Mouse (Mus musculus) hematopoietic stem cell, adult 5-6 weeks (primary cell): ENCODE data around the gene Dbnl. TPM values are rescaled to one million over a fixed set of nuclear protein-coding genes. Genes with fewer than 3 reads are reported as not detected.
"Not testable (repeated sequence)": the region's sequence is repeated elsewhere in the genome, so short reads cannot be mapped to it uniquely, and the experiment has no call there.

Source experiments
- ATAC-seq, 2 experiments: fragments of 125-278 bp in 1 of 2; replicated peaks in 1 of 2; 2 replicates each; pipeline ENCODE4 v1.8.0; 2016 to 2017; ENCODE audit warnings: inconsistent platforms in 2 of 2, mild to moderate bottlenecking in 2 of 2, moderate number of reproducible peaks in 2 of 2, low read depth in 1 of 2, moderate TSS enrichment in 1 of 2; ENCODE audit not compliant: low FRiP score in 2 of 2, poor library complexity in 2 of 2, severe bottlenecking in 2 of 2, insufficient read depth in 1 of 2, low TSS enrichment in 1 of 2
- total RNA-seq: library from RNA; stranded (forward); fragments of 172-1452, 232-1000 nt; gene quantifications from 2 replicates; pipeline ENCODE4 v1.2.3, GENCODE M21; 2017

The Dbnl gene
- total RNA-seq, 1 experiment from 2014 or later, result 93.2 TPM

DNA sequence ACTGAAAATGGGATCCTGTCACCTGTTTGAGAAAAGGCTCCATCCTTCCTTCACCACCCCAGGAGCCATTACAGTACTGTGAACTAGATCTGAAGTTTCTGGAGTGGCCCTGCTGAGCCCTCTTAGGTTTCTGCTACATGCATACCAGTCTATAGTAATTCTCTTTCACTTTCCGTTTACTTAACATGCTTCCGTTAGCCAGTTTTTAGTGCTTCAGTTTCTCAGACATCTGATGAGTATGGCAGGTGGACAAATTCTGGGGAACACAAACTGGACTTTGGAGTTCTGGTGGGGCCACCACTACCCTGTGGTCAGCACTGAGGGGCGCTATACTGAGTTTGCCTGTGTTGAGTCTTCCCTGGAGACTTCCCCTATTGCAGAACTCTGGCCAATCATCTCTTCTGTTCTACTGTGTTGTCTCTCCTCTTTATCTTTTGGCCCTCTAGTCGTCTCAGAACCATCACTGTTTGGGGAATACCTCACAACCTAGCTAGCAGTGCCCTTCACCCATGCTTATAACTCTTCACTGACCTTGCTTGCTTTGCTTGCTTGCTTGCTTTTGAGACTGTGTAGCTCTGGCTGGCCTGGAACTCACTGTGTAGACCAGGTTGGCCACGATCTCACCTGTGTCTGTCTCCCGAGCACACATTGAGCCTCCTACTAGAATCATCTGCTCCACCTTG lies 924 bp downstream of the Dbnl start:
- peak in 1 of 2 experiments; percentile 11; a peak in 1 of 4 replicates for ATAC-seq

DNA sequence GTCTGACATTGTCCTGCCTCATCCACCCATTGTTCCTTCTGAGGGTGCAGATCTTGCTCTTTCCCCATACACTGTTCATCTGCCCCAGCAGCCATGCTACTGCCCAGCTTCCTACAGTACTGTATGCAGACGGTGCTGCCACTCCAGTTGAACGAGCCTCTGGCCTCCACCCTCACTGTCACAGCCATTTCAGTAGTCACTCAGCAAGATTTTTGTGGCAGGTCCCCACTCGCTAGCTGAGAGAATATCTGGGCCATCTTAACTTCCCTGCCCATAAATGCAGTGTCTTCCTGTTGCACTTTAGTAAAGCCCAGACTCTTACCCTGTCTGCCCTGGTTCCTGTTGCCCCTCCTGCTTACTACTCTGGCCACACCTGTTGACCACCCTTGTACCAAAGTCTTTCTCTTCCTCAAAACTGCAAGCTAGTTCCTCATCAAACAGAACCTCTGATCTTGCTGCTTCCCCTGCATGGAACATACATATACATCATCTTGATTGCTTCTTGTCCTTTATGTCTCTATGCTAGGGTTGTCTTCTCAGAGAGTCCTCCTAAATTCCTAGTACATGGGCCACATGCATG lies 1.6 kb downstream of the Dbnl start:
- ATAC-seq, result peak in 1 of 2 experiments; percentile 9; a peak in 2 of 4 replicates

DNA sequence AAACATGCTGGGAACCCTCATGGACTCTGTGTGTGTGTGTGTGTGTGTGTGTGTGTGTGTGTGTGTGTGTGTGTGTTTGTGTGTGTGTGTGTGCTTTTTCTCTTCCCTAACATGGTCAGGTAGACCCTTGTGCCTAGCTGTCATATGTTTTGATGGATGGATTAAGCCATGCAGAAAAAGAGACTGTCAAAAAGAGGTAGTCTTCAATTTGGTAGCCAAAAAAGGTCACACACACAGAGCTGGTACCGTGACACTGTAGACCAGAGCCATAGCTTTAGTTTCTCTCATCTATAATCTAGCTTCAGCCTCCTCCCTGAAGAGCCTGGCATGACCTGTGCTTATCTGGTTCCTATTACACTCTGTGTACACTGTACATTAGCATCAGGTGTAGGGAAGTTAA lies 2.1 kb downstream of the Dbnl start:
- no peak for ATAC-seq

DNA sequence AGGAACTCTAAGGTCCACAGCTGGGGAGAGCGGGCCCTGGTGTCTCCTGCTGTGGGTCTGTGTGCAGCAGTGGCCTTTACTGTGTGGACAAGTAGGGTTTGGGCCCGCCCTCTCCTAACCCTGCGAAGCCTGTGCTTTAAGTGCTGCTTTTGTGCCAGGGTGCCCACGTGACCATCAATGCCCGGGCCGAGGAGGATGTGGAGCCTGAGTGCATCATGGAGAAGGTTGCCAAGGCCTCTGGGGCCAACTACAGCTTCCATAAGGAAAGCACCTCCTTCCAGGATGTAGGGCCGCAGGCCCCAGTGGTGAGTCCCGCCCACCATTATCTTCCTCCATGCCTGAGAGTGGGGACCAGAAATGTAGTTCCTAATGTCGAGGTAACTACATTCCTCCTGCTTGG lies 7.0 kb downstream of the Dbnl start:
- ATAC-seq, result no peak

DNA sequence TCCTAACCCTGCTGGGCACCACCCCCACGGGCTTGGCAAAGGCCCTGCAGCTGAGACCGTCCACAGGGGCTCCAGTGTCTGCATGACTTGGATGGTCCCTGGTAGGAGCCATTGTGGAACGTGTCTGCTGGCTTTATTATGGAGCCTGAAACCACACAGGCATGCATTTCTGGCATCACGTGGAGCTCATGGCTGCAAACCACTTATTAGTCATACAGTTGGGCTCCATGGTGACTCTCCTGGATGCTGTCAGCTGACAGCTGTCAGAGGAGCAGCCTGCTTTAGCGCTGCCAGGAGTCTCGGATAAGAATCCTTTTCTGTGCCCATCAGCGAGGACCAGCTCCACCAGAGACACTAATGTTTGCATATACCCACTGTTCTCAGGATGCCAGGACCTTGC lies 7.4 kb downstream of the Dbnl start:
- ATAC-seq, result no peak

- no peak for ATAC-seq
Observed at GRCm38 (mm10) chr11:5796939-5797338, 8.7 kb downstream of the Dbnl start.

- ATAC-seq, result no peak
Observed at GRCm38 (mm10) chr11:5797371-5797770, 9.1 kb downstream of the Dbnl start.

- no peak for ATAC-seq
Observed at GRCm38 (mm10) chr11:5797928-5798327, 9.6 kb downstream of the Dbnl start.

DNA sequence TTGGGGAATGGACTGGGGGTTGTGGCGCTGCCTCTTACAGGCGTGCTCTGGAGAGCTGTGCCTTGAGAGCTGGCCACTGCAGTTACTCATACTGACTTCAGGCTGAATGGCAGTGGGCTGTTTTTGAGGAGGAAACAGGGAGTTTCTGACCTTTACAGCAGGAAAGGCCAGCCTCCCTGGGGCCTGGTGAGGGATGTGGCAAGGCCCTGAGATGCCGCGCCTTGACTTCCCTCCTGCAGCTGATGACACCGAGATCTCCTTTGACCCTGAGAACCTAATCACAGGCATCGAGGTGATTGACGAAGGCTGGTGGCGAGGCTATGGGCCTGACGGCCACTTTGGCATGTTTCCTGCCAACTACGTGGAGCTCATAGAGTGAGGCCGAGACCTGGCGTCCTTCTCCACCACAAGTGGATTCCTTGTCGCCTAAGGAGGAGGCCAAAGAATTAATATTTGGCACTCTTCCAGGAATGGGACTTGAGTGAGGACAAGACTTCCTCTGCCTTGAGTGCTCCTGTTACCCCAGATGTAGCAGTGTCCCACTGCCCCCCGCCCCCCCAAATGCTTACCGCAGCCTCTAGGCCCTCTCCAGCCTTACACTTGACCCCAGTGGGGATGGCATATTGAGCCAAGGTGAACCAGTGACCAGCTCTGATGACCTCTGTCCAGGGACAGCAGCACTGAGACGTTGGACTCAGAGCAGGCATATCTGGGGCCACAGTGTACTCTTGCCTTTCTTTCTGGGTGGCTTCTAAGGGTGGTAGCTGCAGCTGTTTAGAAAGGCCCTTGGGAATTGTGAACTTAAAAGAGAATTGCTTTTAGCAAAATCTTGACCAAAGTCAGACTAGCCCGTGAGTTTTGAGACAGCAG lies 11.6 kb downstream of the Dbnl start:
- ATAC-seq, result no peak

- no peak for ATAC-seq
Observed at GRCm38 (mm10) chr11:5801511-5801910, 13.2 kb downstream of the Dbnl start.

- no peak for ATAC-seq
Observed at GRCm38 (mm10) chr11:5802005-5802404, 13.7 kb downstream of the Dbnl start.

GRCm38 (mm10) chr11:5802457-5803217 lies 14.3 kb downstream of the Dbnl start:
- ATAC-seq, result peak; percentile 30 to 46; a peak in 3 of 4 replicates

DNA sequence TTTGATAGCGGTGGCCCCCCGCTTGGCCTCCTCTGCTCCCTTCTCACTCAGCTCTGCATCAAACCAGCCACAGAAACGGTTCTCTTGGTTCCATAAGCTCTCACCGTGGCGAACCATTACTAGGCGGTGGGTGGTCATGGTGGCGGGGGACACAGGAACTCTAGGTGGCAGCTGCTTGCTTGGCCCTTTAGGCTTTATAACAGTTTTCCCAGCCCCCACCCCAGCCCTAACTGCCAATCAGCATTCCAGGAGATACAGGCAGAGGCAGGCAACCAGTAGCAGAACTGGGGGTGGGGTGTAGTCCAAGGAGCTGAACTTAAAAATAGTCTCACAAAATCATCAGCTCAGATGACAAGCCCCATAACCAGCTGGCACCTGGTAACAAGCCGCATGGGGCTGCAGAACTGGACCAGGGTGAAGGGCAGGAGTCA lies 15.3 kb downstream of the Dbnl start, which contains the start of gene Pgam2:
Gene Pgam2, minus strand, starts transcription at position 183 of the 431 bp plus-strand sequence.
- ATAC-seq, result no peak

DNA sequence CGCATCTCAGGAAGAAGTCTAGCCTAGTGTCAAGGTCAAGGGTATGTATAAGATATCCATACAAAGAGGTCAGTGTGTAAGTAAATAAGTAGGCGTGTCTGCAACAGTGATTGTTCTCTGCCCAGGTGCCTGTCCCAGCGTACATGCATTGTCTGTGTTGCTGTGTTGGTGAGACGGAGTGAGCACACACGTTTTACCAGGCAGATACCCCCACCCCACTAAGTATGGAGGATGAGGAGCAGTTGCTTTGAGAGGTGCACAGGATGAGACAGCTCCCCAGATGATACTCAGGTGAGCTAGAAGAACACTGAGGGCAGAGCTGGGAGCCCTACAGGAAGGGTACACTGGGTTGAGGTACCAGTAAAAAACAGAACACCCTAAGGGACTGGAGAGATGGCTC lies 15.9 kb downstream of the Dbnl start:
- ATAC-seq, result no peak

GRCm38 (mm10) chr11:5805711-5806110 lies 17.4 kb downstream of the Dbnl start:
- ATAC-seq, result no peak

GRCm38 (mm10) chr11:5807956-5808355 lies 19.7 kb downstream of the Dbnl start:
- no peak for ATAC-seq

GRCm38 (mm10) chr11:5809487-5809886 lies 21.2 kb downstream of the Dbnl start:
- ATAC-seq, result not testable (repeated sequence)
